Mouse (Mus musculus): ENCODE results near the gene Ugt3a1.
"Not testable (repeated sequence)": the region's sequence is repeated elsewhere in the genome, so short reads cannot be mapped to it uniquely, and the experiment has no call there.

Gene Ugt3a1

GRCm38 (mm10) chr15:9276838-9277295 is at the start of gene Ugt3a1:
Gene Ugt3a1 (plus strand): TSS chr15:9276888.
- no peak for DNase-seq (ENCODE audit: extremely low spot score, low spot score)

GRCm38 (mm10) chr15:9230917-9231316 is 45.8 kb upstream of the Ugt3a1 start:
- not testable (repeated sequence) for DNase-seq (ENCODE audit: extremely low spot score, low spot score)

GRCm38 (mm10) chr15:9246345-9246744 is 30.3 kb upstream of the Ugt3a1 start:
- DNase-seq (ENCODE audit: extremely low spot score, low spot score), result no peak

GRCm38 (mm10) chr15:9252891-9253290 is 23.8 kb upstream of the Ugt3a1 start:
- no peak for DNase-seq (ENCODE audit: extremely low spot score, low spot score)

- DNase-seq (ENCODE audit: extremely low spot score, low spot score), result no peak
Measured at GRCm38 (mm10) chr15:9260621-9261020, 16.1 kb upstream of the Ugt3a1 start.

GRCm38 (mm10) chr15:9271876-9272275 is 4.8 kb upstream of the Ugt3a1 start:
- DNase-seq (ENCODE audit: extremely low spot score, low spot score), result no peak

- DNase-seq (ENCODE audit: extremely low spot score, low spot score), result no peak
Measured at GRCm38 (mm10) chr15:9279026-9279425, 2.3 kb downstream of the Ugt3a1 start.

GRCm38 (mm10) chr15:9279596-9279995 is 2.9 kb downstream of the Ugt3a1 start:
- DNase-seq (ENCODE audit: extremely low spot score, low spot score), result no peak

GRCm38 (mm10) chr15:9283165-9283564 is 6.5 kb downstream of the Ugt3a1 start:
- DNase-seq (ENCODE audit: extremely low spot score, low spot score), result no peak

GRCm38 (mm10) chr15:9289660-9290059 is 13.0 kb downstream of the Ugt3a1 start:
- DNase-seq (ENCODE audit: extremely low spot score, low spot score), result no peak

GRCm38 (mm10) chr15:9305978-9306692 is 29.4 kb downstream of the Ugt3a1 start:
- DNase-seq (ENCODE audit: extremely low spot score, low spot score), result no peak

- DNase-seq (ENCODE audit: extremely low spot score, low spot score), result no peak
Measured at GRCm38 (mm10) chr15:9334596-9334995, 57.9 kb downstream of the Ugt3a1 start.

- no peak for DNase-seq (ENCODE audit: extremely low spot score, low spot score)
Measured at GRCm38 (mm10) chr15:9335341-9335740, 58.7 kb downstream of the Ugt3a1 start, which contains the start of gene Ugt3a2. Gene Ugt3a2 (plus strand): TSS chr15:9335550.

GRCm38 (mm10) chr15:9336616-9337015 is 59.9 kb downstream of the Ugt3a1 start:
- DNase-seq (ENCODE audit: extremely low spot score, low spot score), result no peak

- DNase-seq (ENCODE audit: extremely low spot score, low spot score), result no peak
Measured at GRCm38 (mm10) chr15:9337021-9337420, 60.3 kb downstream of the Ugt3a1 start.

- DNase-seq (ENCODE audit: extremely low spot score, low spot score), result no peak
Measured at GRCm38 (mm10) chr15:9348739-9349138, 72.1 kb downstream of the Ugt3a1 start.

- no peak for DNase-seq (ENCODE audit: extremely low spot score, low spot score)
Measured at GRCm38 (mm10) chr15:9362801-9363200, 86.1 kb downstream of the Ugt3a1 start.
